Mouse (Mus musculus): ENCODE measurements around the gene Aipl1.

The Aipl1 gene

DNA sequence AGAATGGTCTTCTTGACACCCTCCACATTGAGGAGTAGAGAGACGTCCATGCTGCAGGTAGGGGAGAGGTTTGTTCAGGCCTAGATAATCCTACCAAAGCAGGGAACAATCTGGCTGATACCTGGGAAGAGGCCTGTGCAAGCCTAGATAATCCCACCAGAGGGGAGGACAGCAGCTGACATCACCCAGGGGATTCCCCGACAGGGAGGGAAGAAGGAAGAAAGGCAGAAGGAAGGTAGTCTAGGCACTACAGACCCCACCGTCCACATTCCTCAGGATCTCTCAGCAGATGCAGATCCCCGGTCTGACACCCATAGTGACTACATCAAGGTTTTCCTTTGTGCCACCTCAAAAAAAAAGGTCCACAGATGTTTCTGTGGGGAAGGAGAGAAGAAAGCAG, at the start of gene Aipl1:
TSS of gene Aipl1 (minus strand) at position 101 of the 400 bp plus-strand sequence.
- DNase-seq (ENCODE audit: extremely low spot score), result no peak

DNA sequence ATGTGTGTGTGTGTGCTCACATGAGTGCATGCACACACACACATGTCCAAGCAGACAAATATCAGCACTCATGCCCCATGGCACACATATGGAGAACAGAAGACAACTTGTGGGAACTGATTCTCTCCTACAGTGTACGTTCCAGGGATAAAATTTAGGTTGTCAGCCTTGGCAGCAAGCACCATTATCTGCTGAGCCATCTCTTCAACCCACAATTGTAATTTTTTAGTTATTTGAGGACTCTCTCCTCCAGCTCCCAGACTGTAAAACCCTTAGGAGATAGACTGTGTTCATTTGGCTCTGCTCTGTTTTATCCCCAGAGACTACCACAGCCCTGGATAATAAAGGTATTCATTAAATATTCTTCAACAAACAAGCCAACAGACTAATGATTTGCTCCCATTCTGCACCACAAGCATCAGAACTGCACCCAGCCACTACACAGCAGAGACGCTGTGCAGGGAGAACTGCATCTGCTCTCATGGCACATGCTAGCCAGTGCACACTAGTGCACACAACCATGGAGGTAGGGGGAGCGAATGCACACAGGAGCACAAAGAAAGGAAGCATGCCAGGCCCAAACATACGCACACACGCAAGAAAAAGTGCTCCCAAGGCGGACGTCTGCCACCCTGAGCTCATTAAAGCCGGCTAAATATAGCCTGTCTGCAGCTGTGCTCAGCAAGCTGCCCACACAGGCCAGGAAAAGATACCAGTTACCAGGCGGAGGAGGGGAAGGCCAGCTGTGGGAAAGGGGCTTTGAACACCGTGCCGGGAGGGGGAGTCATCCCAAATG, 49.1 kb upstream of the Aipl1 start:
- no peak for DNase-seq (ENCODE audit: extremely low spot score)

DNA sequence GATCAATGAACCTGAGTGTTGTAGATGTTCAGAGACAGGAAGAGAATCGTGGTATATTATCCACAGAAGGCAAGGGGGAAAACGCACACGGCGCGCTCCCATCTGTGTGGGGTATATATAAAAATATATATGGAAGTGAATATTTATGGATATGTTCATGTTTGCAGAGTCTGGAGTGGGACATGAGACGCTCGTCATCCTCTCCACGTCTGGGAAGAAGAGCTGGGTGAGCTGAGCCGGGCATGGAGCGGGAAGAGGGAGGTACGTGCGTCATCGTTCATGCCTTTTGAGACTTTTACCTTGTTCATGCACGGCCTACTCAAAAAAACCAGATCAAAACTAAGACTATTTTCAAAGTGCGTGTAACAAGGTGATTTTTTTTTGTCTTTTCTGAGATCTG, 47.0 kb upstream of the Aipl1 start:
- DNase-seq (ENCODE audit: extremely low spot score), result no peak

DNA sequence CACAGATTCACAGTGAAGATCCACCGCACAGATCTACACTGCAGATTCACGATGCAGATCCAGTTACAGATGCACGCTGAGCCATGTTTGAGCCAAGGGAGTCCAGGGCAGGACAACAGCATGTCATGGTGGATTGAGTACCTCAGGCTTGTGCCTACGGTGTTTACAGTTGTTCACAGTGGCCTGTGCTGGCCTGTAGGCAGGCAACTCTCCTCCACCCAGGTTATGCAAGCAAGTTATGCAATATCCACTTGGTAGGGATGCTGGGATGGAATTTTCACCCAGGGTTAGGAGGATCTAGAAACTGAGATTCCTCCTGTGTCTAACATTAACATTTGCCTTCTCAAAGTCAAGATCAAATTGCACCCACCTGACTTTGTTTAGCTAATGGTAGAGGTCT, 45.3 kb upstream of the Aipl1 start:
- DNase-seq (ENCODE audit: extremely low spot score), result no peak

DNA sequence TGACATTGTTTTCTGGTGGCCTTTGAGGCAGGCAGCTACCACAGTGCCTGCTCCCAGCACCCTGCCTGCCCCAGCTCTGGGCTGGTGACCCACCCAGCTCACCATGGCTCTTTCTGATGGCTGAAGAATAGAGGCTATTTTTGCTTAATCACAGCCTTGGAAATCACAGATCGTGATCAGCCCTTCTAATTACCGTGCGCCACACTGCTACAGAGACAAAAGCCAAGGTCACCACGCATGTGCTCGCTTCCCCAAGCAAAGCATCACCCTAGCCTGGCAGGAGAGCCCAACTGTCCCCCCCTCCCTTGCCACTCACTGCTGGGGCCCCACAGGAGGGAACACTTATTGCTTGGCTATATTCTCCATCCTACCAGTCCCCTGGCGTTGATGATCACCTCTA, 43.2 kb upstream of the Aipl1 start:
- DNase-seq (ENCODE audit: extremely low spot score), result no peak

DNA sequence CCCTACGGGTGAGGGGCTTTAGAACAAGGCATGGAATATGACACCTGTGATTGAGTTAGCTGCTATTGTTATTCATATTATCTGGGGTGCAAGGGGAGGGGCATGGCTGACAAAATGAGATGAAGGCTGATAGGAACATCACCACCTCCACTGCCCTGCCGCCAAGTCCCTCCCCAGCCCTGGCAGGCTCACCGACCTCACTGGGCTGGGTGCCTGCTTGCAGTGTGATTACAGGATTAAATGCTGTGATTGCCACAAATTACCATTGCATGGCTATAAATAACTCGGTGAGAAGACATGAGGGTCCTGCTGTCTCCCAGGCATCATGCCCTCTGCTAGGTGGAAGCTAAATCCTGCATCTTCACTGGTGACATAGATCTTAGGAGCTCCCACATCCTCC, 41.3 kb upstream of the Aipl1 start:
- DNase-seq (ENCODE audit: extremely low spot score), result no peak

DNA sequence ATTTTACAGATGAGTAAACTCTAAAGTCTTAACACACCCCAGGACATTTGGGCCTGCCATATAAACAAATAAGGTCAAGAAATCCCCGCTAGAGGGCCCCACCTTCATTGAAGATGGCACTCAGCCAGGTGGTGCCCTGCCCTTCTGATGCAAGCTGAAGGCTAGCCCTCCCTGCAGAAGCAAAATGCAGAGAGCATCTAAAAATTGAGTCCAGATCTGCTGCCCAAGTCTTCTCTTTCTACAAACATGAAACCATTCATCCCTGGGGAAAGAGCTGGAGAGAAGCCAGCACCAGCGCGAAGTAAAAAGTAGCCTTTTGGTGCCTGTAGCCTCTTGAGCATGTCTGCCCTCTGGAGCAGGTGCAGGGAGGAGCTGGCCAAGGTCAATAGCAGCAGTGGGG, 40.7 kb upstream of the Aipl1 start:
- no peak for DNase-seq (ENCODE audit: extremely low spot score)

DNA sequence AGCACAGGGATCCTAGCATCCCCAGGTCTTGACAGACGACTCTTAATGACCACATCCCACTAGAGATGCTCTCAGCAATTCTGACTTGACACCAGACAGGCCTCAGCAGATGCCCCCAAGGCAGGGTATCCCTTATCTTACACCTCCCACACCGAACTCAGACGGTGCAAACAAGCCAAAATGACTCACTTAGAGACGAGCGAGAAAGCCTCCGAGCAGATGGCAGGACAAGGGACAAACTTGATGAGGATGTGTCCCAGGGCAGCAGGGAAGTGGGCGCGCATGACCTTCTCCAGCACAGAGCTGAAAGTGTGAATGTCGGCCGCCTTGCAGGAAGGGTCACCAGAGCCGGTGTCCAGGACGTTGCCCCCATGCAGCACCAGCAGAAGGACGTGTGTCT, 36.9 kb upstream of the Aipl1 start:
- no peak for DNase-seq (ENCODE audit: extremely low spot score)

DNA sequence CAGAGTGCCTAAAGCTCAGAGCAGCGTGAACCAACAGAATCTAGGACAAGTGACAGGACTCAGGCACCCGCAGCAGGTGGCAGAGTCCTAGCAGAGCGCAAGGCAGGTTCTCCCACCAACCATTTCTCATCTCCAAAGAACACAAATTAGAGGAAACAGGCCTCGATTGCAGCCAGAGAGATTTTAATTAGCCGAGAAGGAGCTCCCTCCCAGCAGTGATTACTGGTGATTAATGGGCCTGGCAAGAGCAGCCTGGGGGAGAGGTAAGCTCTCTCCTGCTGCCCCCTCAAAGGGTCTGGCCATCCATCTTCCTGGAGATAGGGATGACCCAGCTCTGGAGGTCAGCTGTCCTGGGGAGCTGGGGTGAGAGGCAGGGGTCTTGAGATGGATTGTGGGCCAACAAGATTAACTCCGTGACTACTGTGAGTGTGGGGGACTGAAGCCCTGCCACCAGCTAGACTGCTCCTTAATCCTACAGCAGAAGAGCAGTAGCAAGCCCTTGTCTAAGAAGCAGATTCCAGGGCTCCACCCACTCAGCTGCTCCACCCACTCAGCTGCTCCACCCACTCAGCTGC, 35.1 kb upstream of the Aipl1 start:
- peak; percentile 39 for DNase-seq (ENCODE audit: extremely low spot score)

DNA sequence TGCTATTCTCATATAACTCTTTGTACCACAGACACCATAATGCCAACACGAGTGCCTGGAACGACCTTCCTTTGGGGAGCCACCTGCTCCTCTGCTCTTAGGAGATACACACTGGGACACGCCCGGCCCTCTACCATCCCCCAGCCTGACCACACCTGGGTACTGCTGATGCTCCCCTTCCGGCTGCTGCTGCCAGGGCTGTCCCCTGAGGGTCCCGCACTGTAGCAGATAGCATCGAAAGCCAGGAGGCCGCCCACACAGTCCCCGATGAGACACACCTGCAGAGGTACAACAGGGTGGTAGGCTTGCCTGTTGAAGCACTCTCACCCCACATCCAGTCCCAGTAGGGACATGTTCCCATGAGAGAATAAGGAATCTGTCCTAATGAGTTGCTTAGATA, 33.4 kb upstream of the Aipl1 start:
- no peak for DNase-seq (ENCODE audit: extremely low spot score)

DNA sequence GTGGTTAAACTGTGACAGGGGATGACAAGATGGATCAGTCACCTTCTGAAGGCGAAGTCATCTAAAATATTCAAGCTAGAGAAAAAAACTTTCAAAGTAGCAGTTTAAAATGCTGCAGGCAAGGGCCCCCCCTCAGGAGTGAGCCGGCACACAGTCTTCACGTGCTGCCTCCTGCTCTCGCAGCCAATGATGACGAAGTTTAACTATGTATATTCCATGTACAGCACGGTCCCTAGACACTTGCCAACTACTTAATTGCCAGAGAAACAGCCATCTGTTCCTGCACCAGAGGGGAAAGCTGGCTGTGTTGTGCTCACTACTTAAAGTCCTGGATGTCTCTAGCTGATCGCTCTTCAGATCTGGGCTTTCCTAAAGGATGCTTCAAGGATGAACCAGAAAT, 30.7 kb upstream of the Aipl1 start:
- DNase-seq (ENCODE audit: extremely low spot score), result no peak

DNA sequence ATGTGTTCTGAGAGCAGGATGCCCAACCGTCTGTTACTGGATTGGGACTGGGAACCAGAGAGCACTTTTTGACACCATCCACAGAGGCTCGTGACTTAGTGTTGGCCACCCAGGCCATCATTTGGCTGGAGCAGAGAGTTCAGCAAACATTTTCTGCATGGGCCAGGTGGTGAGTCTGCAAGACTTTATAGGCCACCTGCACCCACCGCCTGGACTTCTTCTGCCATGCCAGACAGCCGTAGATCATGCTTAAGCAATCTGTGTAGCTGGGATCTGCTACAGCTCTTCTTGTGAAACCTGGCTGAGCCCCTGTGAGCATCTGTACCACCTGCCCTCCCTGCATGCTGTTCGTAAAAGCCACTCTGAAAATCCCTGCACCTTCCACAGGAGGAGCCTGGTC, 30.0 kb upstream of the Aipl1 start:
- no peak for DNase-seq (ENCODE audit: extremely low spot score)

DNA sequence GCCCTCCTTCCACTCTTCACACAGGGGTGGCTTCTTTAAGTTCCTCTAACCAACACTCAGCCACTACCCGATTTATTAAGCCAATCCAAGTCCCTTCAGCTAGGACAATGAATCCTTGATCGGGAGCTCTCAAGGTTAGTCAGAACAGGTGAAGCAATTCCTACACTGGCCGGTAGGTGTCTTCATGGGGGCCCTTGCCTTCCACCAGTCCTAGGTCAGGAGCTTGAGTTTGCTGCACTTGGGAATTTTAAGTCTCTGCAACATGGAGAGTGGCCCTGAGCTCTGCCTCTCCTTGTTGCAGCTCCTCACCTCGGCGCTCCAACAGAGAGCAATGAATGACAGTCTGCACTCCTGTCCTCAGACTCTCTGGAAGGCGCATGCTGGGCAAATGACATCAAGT, 29.0 kb upstream of the Aipl1 start:
- no peak for DNase-seq (ENCODE audit: extremely low spot score)

DNA sequence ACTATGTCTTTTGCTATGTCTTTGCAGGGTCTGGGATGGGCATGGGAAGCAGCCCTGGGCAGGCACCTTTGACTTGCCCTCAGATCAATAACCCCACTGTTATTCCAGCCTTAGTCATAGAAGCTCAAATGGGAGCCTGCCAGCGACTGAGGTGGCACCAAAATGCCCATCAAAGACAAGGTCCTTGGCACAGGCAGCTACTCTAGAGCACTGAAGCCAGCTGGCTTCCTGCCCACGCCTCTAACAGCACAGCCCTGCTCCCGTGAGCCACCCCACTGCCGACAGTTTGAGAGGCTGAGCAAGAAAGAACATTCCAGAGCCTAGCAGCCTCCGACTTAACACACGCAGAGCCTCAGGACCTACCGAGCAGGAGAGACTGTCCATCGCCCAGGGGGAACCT, 27.8 kb upstream of the Aipl1 start:
- no peak for DNase-seq (ENCODE audit: extremely low spot score)

DNA sequence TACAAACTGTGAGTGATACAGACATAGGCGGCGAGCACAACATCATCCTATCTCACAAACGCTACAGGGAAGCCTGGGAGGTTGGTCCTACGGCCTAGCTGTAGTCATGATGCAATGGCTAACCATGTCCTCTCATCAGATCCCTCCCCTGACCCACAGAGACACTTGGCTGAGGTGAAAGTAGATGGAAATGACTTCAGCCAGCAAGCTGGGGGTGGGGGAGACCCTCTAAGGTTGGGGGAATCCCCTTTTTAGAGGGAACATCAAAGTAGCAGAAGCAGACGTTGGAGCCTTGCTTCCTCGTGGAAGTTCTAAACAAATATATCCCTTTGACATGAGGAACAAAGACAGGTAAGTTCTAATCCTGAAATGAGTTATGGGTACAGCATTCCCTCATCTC, 27.1 kb upstream of the Aipl1 start:
- no peak for DNase-seq (ENCODE audit: extremely low spot score)

DNA sequence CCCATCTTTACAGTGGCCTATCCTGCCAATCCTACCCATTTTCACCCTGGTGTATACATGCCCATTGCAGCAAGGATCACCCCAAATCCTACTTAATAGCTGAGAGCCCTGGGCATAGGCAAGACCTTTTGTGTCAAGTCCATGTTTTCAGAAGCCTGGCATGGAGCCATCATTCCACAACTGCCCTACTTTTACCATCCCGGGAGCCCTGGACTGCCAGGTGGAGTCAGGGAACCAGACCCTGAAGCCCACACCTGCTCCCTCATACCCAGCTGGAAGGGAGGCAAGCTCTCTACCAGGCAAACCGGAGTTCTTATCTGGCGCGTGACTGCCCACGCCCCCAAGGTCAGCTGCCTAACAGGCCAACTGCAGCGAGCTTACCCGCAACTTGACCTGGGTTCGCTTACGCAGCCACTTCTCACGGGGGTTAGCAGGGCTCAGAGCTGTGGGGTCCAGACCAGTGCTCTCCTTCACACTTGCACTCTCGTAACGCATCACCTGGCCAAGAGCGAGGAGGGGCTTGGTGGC, 23.8 kb upstream of the Aipl1 start:
- no peak for DNase-seq (ENCODE audit: extremely low spot score)

DNA sequence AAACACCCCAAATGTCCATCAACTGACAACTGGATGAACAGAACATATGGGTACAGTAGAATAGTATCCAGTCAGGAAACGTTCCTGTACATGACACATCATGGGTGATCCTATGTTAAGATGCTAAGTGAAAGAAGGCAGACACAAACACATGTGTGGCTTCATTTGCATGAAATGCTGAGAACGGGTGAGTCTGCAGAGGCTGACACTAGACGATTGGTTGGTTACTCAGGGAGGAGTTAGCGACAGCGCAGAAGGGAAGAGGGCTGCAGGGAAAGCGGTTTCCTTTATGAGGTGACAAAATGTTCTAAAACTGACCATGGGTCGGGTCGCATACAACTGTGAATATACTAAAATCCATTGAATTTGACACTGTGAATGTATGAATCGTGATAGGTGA, 23.1 kb upstream of the Aipl1 start:
- no peak for DNase-seq (ENCODE audit: extremely low spot score)

DNA sequence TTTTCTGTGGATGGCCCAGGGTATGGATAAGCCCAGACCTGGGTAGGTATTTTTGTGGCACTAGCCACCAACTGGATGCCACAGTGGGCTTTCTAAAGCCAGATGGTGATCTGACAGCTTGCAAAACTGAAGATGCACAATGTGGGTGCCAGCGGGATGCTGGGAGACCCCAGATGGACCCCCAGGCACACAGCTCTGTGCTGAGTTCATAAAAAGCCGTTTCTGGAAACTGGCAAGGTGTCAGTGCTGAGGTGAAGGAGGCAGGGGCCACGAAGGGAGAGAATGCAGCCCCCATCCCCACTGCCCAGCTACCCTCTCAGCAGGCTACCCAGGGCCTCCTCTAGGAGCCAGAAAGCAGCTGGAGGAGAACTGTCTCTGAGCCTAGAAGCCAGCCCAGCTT, 19.9 kb upstream of the Aipl1 start:
- no peak for DNase-seq (ENCODE audit: extremely low spot score)

DNA sequence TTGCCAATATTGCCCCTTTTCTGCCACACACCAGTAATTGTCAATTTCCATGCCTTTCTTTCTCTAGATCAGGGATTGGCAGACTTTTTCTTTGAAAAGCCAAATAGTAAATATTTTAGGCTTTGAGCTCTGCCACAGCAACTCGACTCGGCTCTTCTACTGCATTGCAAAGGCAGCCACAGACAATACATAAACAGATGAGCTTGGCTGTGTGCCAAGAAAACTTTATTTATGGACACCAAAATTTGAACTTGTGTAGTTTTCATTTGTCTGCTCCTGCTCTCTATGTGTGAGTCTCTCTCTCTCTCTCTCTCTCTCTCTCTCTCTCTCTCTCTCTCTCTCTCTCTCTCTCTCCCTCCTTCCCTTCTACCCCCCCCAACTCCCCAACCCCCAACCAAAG, 17.9 kb upstream of the Aipl1 start:
- no peak for DNase-seq (ENCODE audit: extremely low spot score)

DNA sequence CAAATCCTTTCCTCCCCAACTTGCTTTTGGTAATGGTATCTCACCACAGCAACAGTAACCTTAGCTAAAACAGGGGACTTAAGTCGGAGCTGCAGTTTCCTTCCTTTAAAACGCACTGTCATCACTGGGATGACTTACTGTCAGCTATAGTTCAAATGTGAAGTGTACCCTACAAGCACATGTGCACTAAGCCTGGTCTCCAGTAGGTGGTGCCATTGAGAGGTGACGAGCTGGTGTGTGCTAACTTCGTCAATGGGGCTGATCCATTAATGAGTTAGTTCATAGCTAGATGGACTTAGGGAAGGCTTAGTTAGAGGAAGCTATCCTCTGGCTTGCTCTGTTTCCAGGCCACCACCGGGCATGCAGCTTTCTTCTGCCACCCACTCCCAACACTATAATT, 15.3 kb upstream of the Aipl1 start:
- peak; percentile 72 for DNase-seq (ENCODE audit: extremely low spot score)

DNA sequence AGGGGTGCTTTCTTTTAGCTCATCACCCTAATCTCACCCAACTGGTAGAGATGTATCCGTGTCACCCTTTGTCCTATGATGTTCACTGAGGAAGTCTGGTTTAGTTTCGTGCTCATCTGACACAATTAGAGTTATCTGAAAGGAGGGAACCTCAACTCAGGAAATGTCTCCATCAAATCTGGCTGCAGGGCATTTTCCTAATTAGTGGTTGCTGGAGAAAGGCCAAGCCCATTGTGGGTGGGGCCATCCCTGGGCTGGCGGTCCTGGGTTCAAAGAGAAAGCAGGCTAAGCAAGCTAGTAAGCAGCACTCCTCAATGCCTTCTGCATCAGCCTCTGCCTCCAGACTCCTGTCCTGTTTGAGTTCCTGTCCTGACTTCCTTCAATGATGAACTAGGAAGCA, 14.9 kb upstream of the Aipl1 start:
- no peak for DNase-seq (ENCODE audit: extremely low spot score)

DNA sequence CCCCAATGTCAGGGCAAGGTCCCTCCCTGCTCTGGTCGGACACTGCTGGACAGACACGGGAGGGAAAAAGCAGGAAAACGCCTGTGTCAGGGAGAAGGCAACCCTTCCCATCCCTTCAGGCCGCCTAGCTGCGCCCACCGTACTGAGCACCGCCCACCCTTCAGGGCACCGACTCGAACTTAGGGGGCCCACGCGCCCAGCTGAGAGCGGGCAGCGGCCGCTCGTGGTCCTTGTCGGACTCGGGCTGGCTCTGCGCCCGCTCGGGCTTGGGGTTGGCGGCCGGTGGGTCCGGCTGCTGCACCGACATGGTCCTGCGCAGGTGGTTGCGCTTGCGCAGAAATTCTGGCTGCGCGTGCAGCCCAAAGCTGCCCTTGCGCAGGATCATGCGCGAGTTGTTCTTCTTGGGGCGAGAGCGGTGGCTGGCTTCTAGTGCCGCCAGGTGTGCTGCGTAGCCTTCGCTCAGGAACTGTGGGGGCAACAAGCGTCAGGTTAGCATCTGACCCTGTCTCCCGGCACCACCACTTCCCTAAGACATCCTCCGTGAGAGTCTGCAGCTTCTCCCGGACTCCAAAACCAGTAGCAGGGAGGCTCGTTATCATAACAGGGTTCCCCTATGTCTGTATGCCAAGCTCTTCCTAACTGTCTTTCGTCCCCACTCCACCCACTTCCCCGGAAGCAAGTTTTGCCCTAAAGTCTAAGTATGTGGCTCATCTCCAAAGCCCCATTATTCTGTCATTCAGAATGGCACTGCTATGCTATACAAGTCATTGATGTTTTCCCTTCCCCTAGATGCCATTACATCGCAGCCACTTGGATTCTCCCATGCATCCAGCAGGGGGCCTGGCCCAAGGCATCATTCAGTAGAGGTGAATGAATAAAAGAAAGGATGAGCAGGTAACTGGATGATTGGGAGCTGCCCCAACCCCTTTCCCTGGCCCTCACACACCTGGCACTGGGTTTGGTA, 13.9 kb upstream of the Aipl1 start:
- DNase-seq (ENCODE audit: extremely low spot score), result peak; percentile 50
